Mouse (Mus musculus): ENCODE results near the gene Ttf2.

GRCm38 (mm10) chr3:100979290-100979689 lies 9.8 kb upstream of the Ttf2 start:
- TF ChIP-seq CTCF (IDR thresholded peaks at IDR 0.05; ENCODE audit: low read depth) (no peak), EP300 (IDR thresholded peaks at IDR 0.05; ENCODE audit: low read depth) (no peak)

Measured in heart, postnatal 0 days (tissue).